Mouse (Mus musculus) heart, adult 2 months (tissue): ENCODE results near the gene Cdca8.

Experiments
- CTCF ChIP-seq: fragments of 200-600 bp; IDR thresholded peaks from 2 replicates; pipeline ENCODE4 v1.8.1; 2022; ENCODE audit warnings: antibody characterized with exemption, mild to moderate bottlenecking, moderate library complexity
- POLR2A ChIP-seq: fragments of 200-500 bp; IDR thresholded peaks from 2 replicates; pipeline ENCODE4 v1.6.1; 2011; ENCODE audit warnings: mild to moderate bottlenecking, low read depth, low read length, control low read depth; ENCODE audit not compliant: insufficient read depth

- no peak for TF ChIP-seq POLR2A
- TF ChIP-seq CTCF = no peak
Observed at GRCm38 (mm10) chr4:124905971-124906822, 32.9 kb downstream of the Cdca8 start.
